Mouse (Mus musculus) heart, adult 2 months (tissue): ENCODE results near the gene Il15ra. TPM values are rescaled to one million over a fixed set of nuclear protein-coding genes. Genes with fewer than 3 reads are reported as not detected.

Source experiments
- DNase-seq, 2 experiments: peaks; one replicate each; pipeline ENCODE4 v3.0.0; 2021
- H3K27ac ChIP-seq: fragments of 200-600 bp; 2 replicates; pipeline ENCODE4 v1.8.1; 2022
- H3K27me3 ChIP-seq: fragments of 200-500 bp; 2 replicates; pipeline ENCODE4 v1.6.1; 2012; ENCODE audit warnings: mild to moderate bottlenecking, low read length, inconsistent platforms, mixed read lengths; ENCODE audit not compliant: control insufficient read depth, insufficient read depth
- H3K36me3 ChIP-seq: fragments of 200-500 bp; 2 replicates; pipeline ENCODE4 v1.6.1; 2012; ENCODE audit warnings: low read length, inconsistent platforms; ENCODE audit not compliant: control insufficient read depth, insufficient read depth
- H3K4me1 ChIP-seq: fragments of 200-500 bp; 2 replicates; pipeline ENCODE4 v1.6.1; 2011; ENCODE audit warnings: low read length; ENCODE audit not compliant: control insufficient read depth, insufficient read depth
- H3K4me3 ChIP-seq: fragments of 200-600 bp; 2 replicates; pipeline ENCODE4 v1.8.1; 2022
- H3K79me2 ChIP-seq: fragments of 200-500 bp; replicated peaks from 2 replicates; pipeline ENCODE4 v1.6.1; 2012; ENCODE audit warnings: mild to moderate bottlenecking, inconsistent platforms, low read length, moderate library complexity, mixed read lengths; ENCODE audit not compliant: control insufficient read depth, insufficient read depth
- H3K9ac ChIP-seq: fragments of 200-500 bp; 2 replicates; pipeline ENCODE4 v1.6.1; 2012; ENCODE audit warnings: low read depth, mild to moderate bottlenecking, control low read depth, inconsistent platforms, low read length, mixed read lengths
- CTCF ChIP-seq: fragments of 200-600 bp; IDR thresholded peaks from 2 replicates; pipeline ENCODE4 v1.8.1; 2022; ENCODE audit warnings: antibody characterized with exemption, mild to moderate bottlenecking, moderate library complexity
- EP300 ChIP-seq: fragments of 200-500 bp; IDR thresholded peaks from 2 replicates; pipeline ENCODE4 v1.6.1; 2011; ENCODE audit warnings: low read depth, low read length, control low read depth; ENCODE audit not compliant: insufficient read depth
- POLR2A ChIP-seq: fragments of 200-500 bp; IDR thresholded peaks from 2 replicates; pipeline ENCODE4 v1.6.1; 2011; ENCODE audit warnings: mild to moderate bottlenecking, low read depth, low read length, control low read depth; ENCODE audit not compliant: insufficient read depth
- WGBS: fragments of 180-500 bp; shearing (Covaris S2); methylation state at CpG from one replicate; pipeline ENCODE4 v1.1.7; 2018; 5-methylcytosine and 5-hydroxymethylcytosine counted together
- intact Hi-C: fragments of 180-260 bp; cut with DNase I; formaldehyde crosslinking; loops from one replicate; pipeline ENCODE4 v1.15.1; 2025
- polyA plus RNA-seq: library from polyadenylated mRNA; depleted of rRNA; stranded (reverse); fragments of >200 nt; gene quantifications from 2 replicates; pipeline ENCODE4 v1.2.3, GENCODE M21; 2012; rRNA removed
- total RNA-seq, 2 experiments: library from RNA; stranded (reverse); gene quantifications; 2 replicates each; pipeline ENCODE4 v1.2.3; 2021

Il15ra gene
- total and polyA plus RNA-seq, 3 experiments: 24.4 to 35.3 (median 31.2) TPM

GRCm38 (mm10) chr2:11775121-11775520 lies 70.0 kb downstream of the Il15ra start:
- Histone ChIP-seq H3K79me2 (no peaks in the 10 kb centered on the region; the same call in 1 of the 2 replicates), H3K4me1 (peaks cover 6% of the 10 kb centered on the region), H3K9ac (no peak overlapping the region), H3K27ac (no peak overlapping the region), H3K27me3 (no peaks in the 10 kb centered on the region), H3K36me3 (peaks cover 6% of the 10 kb centered on the region), H3K4me3 (no peak overlapping the region)
- 67% methylated on average over 5 of the region's 5 CpGs for WGBS
- no peak for TF ChIP-seq POLR2A
- TF ChIP-seq EP300: no peak
- TF ChIP-seq CTCF: no peak
- intact Hi-C loops: loop anchor here (5.0 to 10.0 kb wide), 2 partner anchors 68 to 170 kb away; partner anchors contain the start of genes Il15ra and Rbm17
- no peak for DNase-seq

DNA sequence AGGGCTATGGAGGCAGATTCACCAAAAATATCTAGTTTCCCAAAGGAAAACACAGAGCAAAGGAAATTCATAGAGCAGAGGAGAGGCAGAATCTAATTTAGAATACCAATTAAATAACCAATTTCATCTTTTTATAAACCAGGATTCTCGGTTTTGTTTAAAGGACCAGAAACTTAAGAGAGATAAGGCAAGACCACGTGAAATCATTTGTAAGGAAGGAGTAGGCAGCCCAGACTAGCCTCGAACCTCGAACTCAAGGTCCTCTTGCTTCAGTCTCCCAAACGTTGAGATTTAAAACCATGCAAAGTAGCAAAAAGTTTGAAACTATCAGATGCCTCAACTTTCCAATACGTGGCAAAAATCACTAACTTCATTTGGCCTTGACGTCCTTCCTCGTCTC lies 71.3 kb downstream of the Il15ra start:
- no peaks in the 10 kb centered on the region; the same call in 1 of the 2 replicates for H3K79me2 ChIP-seq
- no peak for DNase-seq
- H3K27me3 ChIP-seq: no peaks in the 10 kb centered on the region
- peak overlapping the region; percentile 94 for H3K27ac ChIP-seq
- intact Hi-C loops: loop anchor here (5.0 to 10.0 kb wide), 2 partner anchors 69 to 172 kb away; partner anchors contain the start of genes Il15ra and Rbm17
- H3K4me1 ChIP-seq: peaks cover 6% of the 10 kb centered on the region
- H3K36me3 ChIP-seq: peaks cover 6% of the 10 kb centered on the region
- H3K4me3 ChIP-seq: peak overlapping the region; percentile 85
- TF ChIP-seq EP300: no peak
- no peak for TF ChIP-seq CTCF
- no peak for TF ChIP-seq POLR2A
- 27% methylated on average over 8 of the region's 8 CpGs for WGBS
- peak overlapping the region; percentile 85; the same call in 1 of the 2 replicates for H3K9ac ChIP-seq

- H3K9ac ChIP-seq: peak within 1 kb of the TSS; percentile 85
- peak; percentile 100 for DNase-seq
- H3K27ac ChIP-seq: peak within 1 kb of the TSS; percentile 94
- H3K36me3 ChIP-seq: peaks cover 3% of the 10 kb centered on the region
- H3K4me3 ChIP-seq: peak within 1 kb of the TSS; percentile 92
- H3K79me2 ChIP-seq: no peaks in the 10 kb centered on the region; the same call in 1 of the 2 replicates
- H3K27me3 ChIP-seq: no peaks in the 10 kb centered on the region
- intact Hi-C loops: loop anchor here (5.0 to 10.0 kb wide), 2 partner anchors 70 to 173 kb away; partner anchors contain the start of genes Il15ra and Rbm17
- WGBS: under 1% methylated on average over 73 of the region's 73 CpGs
- TF ChIP-seq EP300 (no peak), POLR2A (peak; percentile 84), CTCF (peak; percentile 42)
- peaks cover 3% of the 10 kb centered on the region for H3K4me1 ChIP-seq
Observed at GRCm38 (mm10) chr2:11777091-11778068, 72.3 kb downstream of the Il15ra start, which contains the start of the genes Fbh1 and Ankrd16. Gene Fbh1 (minus strand): TSS chr2:11777582. Gene Ankrd16 (plus strand): TSS chr2:11777876.

GRCm38 (mm10) chr2:11778087-11778823 lies 73.2 kb downstream of the Il15ra start:
- TF ChIP-seq POLR2A (peak; percentile 78), EP300 (peak; percentile 60; the same call in 1 of the 2 replicates), CTCF (peak; percentile 36)
- peak overlapping the region; percentile 92 for H3K4me3 ChIP-seq
- no peaks in the 10 kb centered on the region for H3K27me3 ChIP-seq
- intact Hi-C loops: loop anchor here (5.0 to 10.0 kb wide), 2 partner anchors 71 to 173 kb away; partner anchors contain the start of genes Il15ra and Rbm17
- H3K79me2 ChIP-seq: no peaks in the 10 kb centered on the region; the same call in 1 of the 2 replicates
- peaks cover 3% of the 10 kb centered on the region for H3K36me3 ChIP-seq
- peaks cover 3% of the 10 kb centered on the region for H3K4me1 ChIP-seq
- H3K27ac ChIP-seq: peak overlapping the region; percentile 92
- H3K9ac ChIP-seq: peak overlapping the region; percentile 71
- peak; percentile 87 for DNase-seq
- under 1% methylated on average over 43 of the region's 43 CpGs for WGBS

Other genes with a start within 250 kb of the Il15ra start
- 10 to 100 TPM in 1 of 2 experiments, 1 to 10 TPM in 1; 9.0 to 12.1 TPM for gene Pfkfb3, start 151.2 kb upstream of the Il15ra start, total RNA-seq
- 13.1 and 14.3 TPM in 2 replicates for gene Pfkfb3, start 151.2 kb upstream of the Il15ra start, polyA plus RNA-seq
- 10 to 100 TPM; 53.2 to 67.5 TPM for gene Rbm17, start 101.1 kb upstream of the Il15ra start, total RNA-seq
- gene Rbm17, start 101.1 kb upstream of the Il15ra start, polyA plus RNA-seq: 32.3 and 39.3 TPM in 2 replicates
- not detected for gene Gm17490, start 79.0 kb upstream of the Il15ra start, total RNA-seq
- not detected in 2 replicates for gene Gm17490, start 79.0 kb upstream of the Il15ra start, polyA plus RNA-seq
- gene Il2ra, start 62.5 kb upstream of the Il15ra start, total RNA-seq: under 1 TPM; 0.80 to 0.81 TPM
- gene Il2ra, start 62.5 kb upstream of the Il15ra start, polyA plus RNA-seq: 0.78 and 0.97 TPM in 2 replicates
- gene Fbh1, start 72.3 kb downstream of the Il15ra start, total RNA-seq: 10 to 100 TPM; 68.0 to 70.4 TPM
- 42.3 and 65.1 TPM in 2 replicates for gene Fbh1, start 72.3 kb downstream of the Il15ra start, polyA plus RNA-seq
- 10 to 100 TPM; 16.6 TPM for gene Ankrd16, start 72.6 kb downstream of the Il15ra start, total RNA-seq
- gene Ankrd16, start 72.6 kb downstream of the Il15ra start, polyA plus RNA-seq: 27.9 and 30.6 TPM in 2 replicates